Mouse (Mus musculus) layer of hippocampus, postnatal 14 days (tissue): ENCODE measurements around the gene Pdf. TPM values are rescaled to one million over a fixed set of nuclear protein-coding genes. Genes with fewer than 3 reads are reported as not detected.
"Not testable (repeated sequence)": the region's sequence is repeated elsewhere in the genome, so short reads cannot be mapped to it uniquely, and the experiment has no call there.

Experiments
- DNase-seq, 2 experiments: peaks; one replicate each; pipeline ENCODE4 v3.0.0; 2021 to 2022; ENCODE audit warnings: low spot score in 2 of 2, mixed read lengths in 1 of 2
- microRNA-seq, 2 experiments: library from miRNA; unstranded; fragments of <30 nt; microRNA quantifications; one replicate each; pipeline ENCODE4 v1.2.0; 2021
- total RNA-seq, 2 experiments: library from RNA; stranded (reverse); gene quantifications; 2 replicates each; pipeline ENCODE4 v1.2.3; 2021

The Pdf gene
- total RNA-seq, 2 experiments from 2014 or later = 24.6 to 24.9 TPM

GRCm38 (mm10) chr8:107040632-107041031, 7.8 kb downstream of the Pdf start:
- no peak for DNase-seq

- no peak for DNase-seq
Measured at GRCm38 (mm10) chr8:107036626-107037025, 11.8 kb downstream of the Pdf start.

GRCm38 (mm10) chr8:107035641-107036040, 12.8 kb downstream of the Pdf start:
- DNase-seq = no peak

- DNase-seq = not testable (repeated sequence)
Measured at GRCm38 (mm10) chr8:107033609-107034008, 14.8 kb downstream of the Pdf start.

- no peak for DNase-seq
Measured at GRCm38 (mm10) chr8:107031577-107032090, 16.8 kb downstream of the Pdf start.

- peak; percentile 96 for DNase-seq
Measured at GRCm38 (mm10) chr8:107030650-107031576, 17.5 kb downstream of the Pdf start, which contains the start of gene Vps4a. Gene Vps4a (plus strand): TSS chr8:107031222.

DNA sequence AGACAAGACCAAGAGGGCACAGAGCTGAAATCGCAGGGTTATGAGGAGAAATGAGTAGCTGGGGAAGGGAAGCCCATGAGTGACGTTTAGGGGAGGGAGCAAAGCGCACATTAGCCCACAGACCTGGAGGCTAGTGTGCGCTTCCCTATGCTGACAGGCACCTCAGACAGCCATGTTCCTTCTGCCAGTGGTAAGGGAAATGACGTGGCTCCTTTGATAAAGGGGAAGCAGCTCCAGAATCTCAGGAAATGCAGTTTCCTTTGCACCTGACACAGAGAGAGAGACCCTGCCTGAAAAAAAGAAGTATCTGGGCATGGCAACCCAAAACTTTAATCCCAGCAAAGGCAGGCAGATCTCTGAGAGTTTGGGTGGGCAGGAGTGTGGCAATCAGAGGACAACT, 18.4 kb downstream of the Pdf start:
- DNase-seq = no peak

GRCm38 (mm10) chr8:107029310-107029709, 19.1 kb downstream of the Pdf start:
- DNase-seq = no peak

DNA sequence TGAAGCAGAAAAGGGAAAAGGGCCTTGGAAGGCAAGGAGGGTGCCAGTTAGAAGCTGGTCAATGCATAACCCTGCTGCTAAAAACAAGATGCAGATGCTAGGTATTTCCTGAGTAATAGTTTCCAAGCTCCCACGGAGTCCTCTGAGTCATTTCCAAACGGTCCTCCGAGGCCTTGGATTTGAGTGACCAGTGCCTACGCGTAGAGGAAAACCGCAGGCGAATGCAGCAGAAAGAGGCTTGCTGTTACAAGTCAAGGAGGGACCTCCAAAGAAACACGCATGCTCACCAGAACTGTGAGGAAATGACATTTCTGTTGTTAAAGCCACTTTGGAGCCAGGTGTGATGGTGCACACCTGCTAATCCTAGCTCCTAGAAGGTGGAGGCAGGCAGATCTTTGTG, 24.9 kb downstream of the Pdf start:
- no peak for DNase-seq

GRCm38 (mm10) chr8:107014915-107015314, 33.5 kb downstream of the Pdf start:
- DNase-seq = no peak

GRCm38 (mm10) chr8:107012666-107013065, 35.7 kb downstream of the Pdf start:
- DNase-seq = no peak

GRCm38 (mm10) chr8:107007795-107008194, 40.6 kb downstream of the Pdf start:
- DNase-seq = no peak

DNA sequence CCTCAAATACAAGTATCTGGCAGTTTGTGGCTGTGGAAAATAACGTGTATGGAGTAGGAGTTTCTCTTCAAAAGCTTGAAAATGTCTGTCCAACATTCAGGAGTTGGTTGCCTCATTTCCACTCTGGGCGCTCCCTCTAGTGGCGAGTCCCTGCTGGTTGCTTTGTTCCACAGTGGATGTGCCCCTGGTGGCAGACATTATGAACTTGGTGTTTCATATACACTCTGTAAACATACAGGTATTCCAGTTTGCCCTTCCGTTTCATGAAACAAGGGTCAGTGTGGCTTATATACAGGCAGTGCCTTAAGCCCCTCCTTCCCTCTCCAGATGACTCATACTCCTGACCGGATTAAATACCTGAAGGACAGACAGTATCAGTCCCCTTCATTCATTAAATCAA, 45.9 kb downstream of the Pdf start:
- peak; percentile 88 to 91 for DNase-seq

- DNase-seq = peak; percentile 51 to 71
Measured at GRCm38 (mm10) chr8:106999068-106999467, 49.3 kb downstream of the Pdf start.

DNA sequence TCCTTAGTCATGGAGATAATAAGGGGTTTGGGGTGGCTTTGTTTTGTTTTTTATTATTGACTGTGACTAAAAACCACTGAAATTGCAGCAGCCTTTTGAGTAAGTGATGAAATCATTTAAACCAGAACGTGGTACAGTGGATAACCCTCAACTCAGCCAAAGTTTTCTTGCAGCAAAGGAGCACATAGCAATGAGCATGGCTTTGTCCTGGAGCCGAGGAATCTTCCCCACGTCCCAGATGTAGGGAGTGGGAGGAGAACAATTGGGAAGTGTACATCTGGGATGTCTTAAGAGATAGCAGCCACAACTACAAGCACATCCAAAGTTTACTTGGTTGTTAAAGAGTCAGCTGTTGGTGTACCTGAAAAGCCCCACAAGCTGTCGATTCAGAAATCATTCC, 51.0 kb downstream of the Pdf start:
- no peak for DNase-seq

- DNase-seq = not testable (repeated sequence)
Measured at GRCm38 (mm10) chr8:106996339-106996738, 52.1 kb downstream of the Pdf start.

Small RNA genes within 50 kb of the gene (microRNA-seq; reads per million reads assigned to microRNA genes)
- 0.28 to 1.6 reads per million in 2 experiments for gene Mir7075

Other genes with a start within 250 kb of the Pdf start
- 1 to 10 TPM; 4.3 to 4.7 TPM for gene Has3, start 178.4 kb downstream of the Pdf start, total RNA-seq
- 10 to 100 TPM; 36.2 to 38.0 TPM for gene Utp4, start 155.0 kb downstream of the Pdf start, total RNA-seq
- gene Sntb2, start 112.9 kb downstream of the Pdf start, total RNA-seq = 10 to 100 TPM; 11.9 to 13.0 TPM
- gene Vps4a, start 17.4 kb downstream of the Pdf start, total RNA-seq = 100 to 1,000 TPM; 110 to 113 TPM
- 10 to 100 TPM; 27.6 to 29.0 TPM for gene Cog8, start 8.1 kb upstream of the Pdf start, total RNA-seq
- 10 to 100 TPM; 46.1 to 49.3 TPM for gene Nip7, start 8.3 kb upstream of the Pdf start, total RNA-seq
- gene Tmed6, start 17.0 kb upstream of the Pdf start, total RNA-seq = not detected
- 10 to 100 TPM; 33.9 to 37.1 TPM for gene Terf2, start 47.9 kb upstream of the Pdf start, total RNA-seq
- gene Cyb5b, start 102.0 kb upstream of the Pdf start, total RNA-seq = 10 to 100 TPM; 89.7 to 98.4 TPM
- gene Nfat5, start 244.9 kb upstream of the Pdf start, total RNA-seq = 10 to 100 TPM; 47.2 to 52.5 TPM